Mouse (Mus musculus) limb, embryonic 14.5 days (tissue): ENCODE data around the gene Kcnj11. TPM values are rescaled to one million over a fixed set of nuclear protein-coding genes. Genes with fewer than 3 reads are reported as not detected.
A peak's percentile ranks its signal among the peaks of the same experiment; 100 is the strongest.

Experiments used
- ATAC-seq: fragments of 200-750 bp; cut with Nextera tagmentation; 2 replicates; pipeline ENCODE4 v1.8.0; 2017; ENCODE audit warnings: low read depth, moderate number of reproducible peaks, moderate TSS enrichment; ENCODE audit not compliant: low FRiP score
- DNase-seq: peaks from one replicate; pipeline ENCODE4 v3.0.0-alpha.2; 2015; ENCODE audit warnings: low spot score
- H3K27ac ChIP-seq: fragments of 300-500 bp; sonication (generic); replicated peaks from 2 replicates; pipeline ENCODE4 v1.5.1; 2014; ENCODE audit warnings: low read depth, mild to moderate bottlenecking, low read length, moderate library complexity, mixed read lengths
- H3K27me3 ChIP-seq: fragments of 300-500 bp; sonication (generic); 2 replicates; pipeline ENCODE4 v1.6.1; 2014; ENCODE audit warnings: low read length, mixed read lengths; ENCODE audit not compliant: control insufficient read depth, insufficient read depth
- H3K36me3 ChIP-seq: fragments of 300-500 bp; sonication (generic); 2 replicates; pipeline ENCODE4 v1.6.1; 2014; ENCODE audit warnings: mild to moderate bottlenecking, low read length, moderate library complexity, mixed read lengths; ENCODE audit not compliant: control insufficient read depth, insufficient read depth
- H3K4me1 ChIP-seq: fragments of 300-500 bp; sonication (generic); 2 replicates; pipeline ENCODE4 v1.6.1; 2014; ENCODE audit warnings: antibody characterized with exemption, low read length, mixed read lengths; ENCODE audit not compliant: control insufficient read depth, insufficient read depth
- H3K4me2 ChIP-seq: fragments of 300-500 bp; sonication (generic); replicated peaks from 2 replicates; pipeline ENCODE4 v1.6.1; 2014; ENCODE audit warnings: low read depth, mild to moderate bottlenecking, low read length, moderate library complexity; ENCODE audit not compliant: severe bottlenecking
- H3K4me3 ChIP-seq: fragments of 300-500 bp; sonication (generic); replicated peaks from 2 replicates; pipeline ENCODE4 v1.5.1; 2014; ENCODE audit warnings: low read length
- H3K9ac ChIP-seq: fragments of 300-500 bp; sonication (generic); 2 replicates; pipeline ENCODE4 v1.6.1; 2014; ENCODE audit warnings: mild to moderate bottlenecking, low read depth, low read length, moderate library complexity; ENCODE audit not compliant: severe bottlenecking
- H3K9me3 ChIP-seq: fragments of 300-500 bp; sonication (generic); 2 replicates; pipeline ENCODE4 v1.6.1; 2016; ENCODE audit warnings: low read length; ENCODE audit not compliant: control insufficient read depth
- POLR2A ChIP-seq: fragments of 200-500 bp; IDR thresholded peaks from 2 replicates; pipeline ENCODE4 v1.8.0; 2012; ENCODE audit warnings: inconsistent platforms, mild to moderate bottlenecking, moderate library complexity, borderline replicate concordance; ENCODE audit not compliant: insufficient read depth, insufficient read length; ENCODE audit errors: extremely low read depth
- WGBS: fragments of 180-500 bp; shearing (Covaris S2); extraction: QIAGEN DNeasy Blood & Tissue Kit; methylation state at CpG from one replicate; pipeline ENCODE4 v1.1.7; 2014; 5-methylcytosine and 5-hydroxymethylcytosine counted together
- polyA plus RNA-seq, 2 experiments: library from polyadenylated mRNA; depleted of rRNA in 1 of 2; stranded (reverse) in 1 of 2; unstranded in 1 of 2; fragments of >200 nt; fragmentation: Nextera tagmentation in 1 of 2; extraction: Ambion mirVana in 1 of 2; gene quantifications; 2 replicates each; pipeline versions ENCODE4 v1.2.1 to v1.2.3; 2012 to 2014

Gene Kcnj11
- polyA plus RNA-seq, 2 experiments = 0.41 to 2.6 TPM

GRCm38 (mm10) chr7:46129463-46130179, 29.1 kb upstream of the Kcnj11 start:
- WGBS = 51% methylated on average over 7 of the region's 7 CpGs
- DNase-seq (no peak), ATAC-seq (no peak)
- Histone ChIP-seq H3K9ac (no peak overlapping the region), H3K9me3 (no peaks in the 10 kb centered on the region), H3K27ac (no peak overlapping the region), H3K4me1 (peaks cover 7% of the 10 kb centered on the region), H3K27me3 (no peaks in the 10 kb centered on the region), H3K4me3 (no peak overlapping the region), H3K36me3 (no peaks in the 10 kb centered on the region), H3K4me2 (no peak overlapping the region)
- no peak for TF ChIP-seq POLR2A

GRCm38 (mm10) chr7:46128196-46128595, 27.6 kb upstream of the Kcnj11 start:
- Histone ChIP-seq H3K36me3 (no peaks in the 10 kb centered on the region), H3K4me1 (peaks cover 4% of the 10 kb centered on the region; the same call in 1 of the 2 replicates), H3K9ac (0 out of 2 replicates have a peak overlapping the region, but pooled peaks have one; percentile 7), H3K27ac (no peak overlapping the region), H3K9me3 (no peaks in the 10 kb centered on the region), H3K4me2 (no peak overlapping the region), H3K4me3 (no peak overlapping the region), H3K27me3 (no peaks in the 10 kb centered on the region)
- 28% methylated on average over 7 of the region's 7 CpGs for WGBS
- ATAC-seq = no peak
- TF ChIP-seq POLR2A = no peak
- no peak for DNase-seq

DNA sequence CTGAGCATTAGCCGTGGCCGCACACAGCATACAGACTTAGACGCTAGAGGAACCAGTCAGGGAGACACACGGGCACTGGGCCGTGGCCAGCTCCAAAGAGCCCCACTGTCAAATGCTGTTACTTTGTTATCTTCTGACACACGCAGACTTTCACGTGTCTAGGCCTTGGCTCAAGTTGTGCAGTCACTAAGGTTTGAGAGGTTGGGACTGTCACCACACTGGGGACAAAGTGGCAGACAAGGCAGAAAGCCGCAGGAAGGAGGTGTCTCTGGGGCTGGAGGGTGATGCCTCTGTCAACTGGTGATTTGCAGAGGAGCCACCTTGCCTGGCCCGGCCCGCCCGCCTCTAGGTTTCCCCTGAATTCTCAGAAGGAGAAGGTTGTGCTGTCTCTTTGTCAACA, 24.8 kb upstream of the Kcnj11 start:
- Histone ChIP-seq H3K4me3 (no peak overlapping the region), H3K4me2 (no peak overlapping the region), H3K9me3 (no peaks in the 10 kb centered on the region), H3K9ac (no peak overlapping the region), H3K4me1 (no peaks in the 10 kb centered on the region), H3K27me3 (no peaks in the 10 kb centered on the region), H3K27ac (no peak overlapping the region), H3K36me3 (no peaks in the 10 kb centered on the region)
- no peak for DNase-seq
- 90% methylated on average over 11 of the region's 11 CpGs for WGBS
- ATAC-seq = no peak
- TF ChIP-seq POLR2A = no peak

GRCm38 (mm10) chr7:46124460-46124859, 23.9 kb upstream of the Kcnj11 start:
- DNase-seq (no peak), ATAC-seq (no peak)
- Histone ChIP-seq H3K4me1 (no peaks in the 10 kb centered on the region), H3K4me3 (no peak overlapping the region), H3K27ac (no peak overlapping the region), H3K9me3 (no peaks in the 10 kb centered on the region), H3K36me3 (no peaks in the 10 kb centered on the region), H3K27me3 (no peaks in the 10 kb centered on the region), H3K4me2 (no peak overlapping the region), H3K9ac (no peak overlapping the region)
- WGBS = 74% methylated on average over 6 of the region's 6 CpGs
- TF ChIP-seq POLR2A = no peak

DNA sequence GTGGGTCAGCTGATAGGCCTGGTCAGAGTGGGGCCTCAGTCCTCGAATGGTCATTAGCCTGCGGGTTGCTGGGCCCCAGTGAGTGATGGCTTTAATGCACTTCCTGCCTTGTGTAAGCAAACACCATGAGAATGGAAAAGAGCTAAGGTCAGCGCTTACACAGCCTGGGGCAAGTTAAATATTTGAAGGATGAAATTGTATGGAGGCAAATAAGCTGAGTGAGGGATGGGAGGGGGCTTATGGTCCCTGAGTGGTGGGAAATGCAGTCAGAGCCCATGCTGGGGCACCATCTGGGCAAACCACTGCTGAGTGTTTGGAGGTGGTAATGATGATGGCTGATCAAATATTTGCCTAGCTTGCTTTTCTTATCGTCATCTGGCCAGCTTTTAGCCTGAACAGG, 22.4 kb upstream of the Kcnj11 start:
- 34% methylated on average over 4 of the region's 4 CpGs for WGBS
- no peak for TF ChIP-seq POLR2A
- no peak for DNase-seq

More for the DNA sequence above, 22.4 kb upstream of the Kcnj11 start:
- Histone ChIP-seq H3K27ac (no peak overlapping the region), H3K36me3 (no peaks in the 10 kb centered on the region), H3K4me1 (no peaks in the 10 kb centered on the region), H3K4me2 (no peak overlapping the region), H3K4me3 (no peak overlapping the region), H3K9me3 (no peaks in the 10 kb centered on the region), H3K27me3 (no peaks in the 10 kb centered on the region), H3K9ac (no peak overlapping the region)
- no peak for ATAC-seq
